Mouse (Mus musculus) forebrain, postnatal 0 days (tissue): ENCODE measurements at regions not wholly inside any gene's neighbourhood (a gene's known extent, or its start where the extent isn't known, plus 50 kb on each side); places are given as distances from the start of the nearest gene placed in this dataset.
A peak's percentile ranks its signal among the peaks of the same experiment; 100 is the strongest.

Source experiments
- ATAC-seq: fragments of 200-750 bp; cut with Nextera tagmentation; 2 replicates; pipeline ENCODE4 v1.8.0; 2017; ENCODE audit warnings: mild to moderate bottlenecking, moderate library complexity
- DNase-seq: peaks from one replicate; pipeline ENCODE4 v3.0.0-alpha.2; 2015
- H3K27ac ChIP-seq: fragments of 300-500 bp; sonication (generic); 2 replicates; pipeline ENCODE4 v1.5.1; 2014; ENCODE audit warnings: low read depth, mild to moderate bottlenecking, antibody characterized with exemption, low read length, moderate library complexity, mixed read lengths
- H3K27me3 ChIP-seq: fragments of 300-500 bp; sonication (generic); 2 replicates; pipeline ENCODE4 v1.6.1; 2014; ENCODE audit warnings: mild to moderate bottlenecking, low read length, mixed read lengths; ENCODE audit not compliant: insufficient read depth
- H3K36me3 ChIP-seq: fragments of 300-500 bp; sonication (generic); 2 replicates; pipeline ENCODE4 v1.6.1; 2014; ENCODE audit warnings: mild to moderate bottlenecking, moderate library complexity; ENCODE audit not compliant: insufficient read depth
- H3K4me1 ChIP-seq: fragments of 300-500 bp; sonication (generic); 2 replicates; pipeline ENCODE4 v1.6.1; 2014; ENCODE audit warnings: antibody characterized with exemption; ENCODE audit not compliant: insufficient read depth
- H3K4me2 ChIP-seq: fragments of 300-500 bp; sonication (generic); 2 replicates; pipeline ENCODE4 v1.6.1; 2014; ENCODE audit warnings: low read depth, mild to moderate bottlenecking, moderate library complexity
- H3K4me3 ChIP-seq: fragments of 300-500 bp; sonication (generic); 2 replicates; pipeline ENCODE4 v1.5.1; 2014; ENCODE audit warnings: low read depth, low read length, mixed read lengths
- H3K9ac ChIP-seq: fragments of 300-500 bp; sonication (generic); 2 replicates; pipeline ENCODE4 v1.6.1; 2014; ENCODE audit warnings: mild to moderate bottlenecking
- H3K9me3 ChIP-seq: fragments of 300-500 bp; sonication (generic); 2 replicates; pipeline ENCODE4 v1.6.1; 2016; ENCODE audit warnings: low read length
- CTCF ChIP-seq: sonication (generic); IDR thresholded peaks from 2 replicates; pipeline ENCODE4 v1.5.1; 2016; ENCODE audit warnings: antibody characterized with exemption, control low read depth, low read depth
- WGBS: fragments of 180-500 bp; shearing (Covaris S2); extraction: QIAGEN DNeasy Blood & Tissue Kit; methylation state at CpG from one replicate; pipeline ENCODE4 v1.1.7; 2014; 5-methylcytosine and 5-hydroxymethylcytosine counted together

DNA sequence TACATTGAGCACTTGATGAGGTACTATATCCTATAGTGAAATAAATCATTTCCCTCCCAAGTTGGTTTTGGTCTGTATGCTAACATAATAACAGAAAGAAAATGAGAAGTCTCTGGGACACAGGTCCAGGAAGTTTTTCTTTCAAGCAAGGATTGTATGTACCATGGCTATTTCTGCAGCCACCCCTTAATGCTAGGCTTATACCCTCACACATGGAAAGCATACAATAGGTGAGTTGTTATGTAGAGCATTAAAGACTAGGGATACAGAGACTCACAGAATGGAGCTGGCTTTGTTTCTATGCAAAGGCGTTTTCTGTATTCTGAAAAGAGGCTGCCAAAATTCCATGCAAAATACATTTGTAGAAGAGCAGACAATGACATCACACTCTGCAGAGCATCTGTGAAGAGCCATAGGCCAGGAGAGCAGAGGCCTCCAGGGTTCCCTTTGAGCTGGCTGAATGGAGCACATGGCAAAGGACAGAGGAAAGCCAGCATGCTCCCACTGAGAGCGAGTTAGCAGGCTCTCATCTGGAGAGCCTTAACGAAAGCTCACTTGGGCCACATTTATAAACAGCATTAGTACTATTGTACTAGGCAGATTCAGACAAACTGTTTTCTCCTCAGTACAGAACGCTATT is 262.0 kb upstream of the Sgcd start:
- no peaks in the 10 kb centered on the region for H3K4me1 ChIP-seq
- no peak for TF ChIP-seq CTCF
- H3K27me3 ChIP-seq, result no peaks in the 10 kb centered on the region
- H3K36me3 ChIP-seq, result no peaks in the 10 kb centered on the region
- H3K4me3 ChIP-seq, result no peak overlapping the region
- H3K27ac ChIP-seq, result no peak overlapping the region
- H3K4me2 ChIP-seq, result no peak overlapping the region
- no peaks in the 10 kb centered on the region for H3K9me3 ChIP-seq
- peak; percentile 67 for ATAC-seq
- H3K9ac ChIP-seq, result no peak overlapping the region
- WGBS, result 12% methylated on average over 4 of the region's 4 CpGs
- peak; percentile 18 for DNase-seq

DNA sequence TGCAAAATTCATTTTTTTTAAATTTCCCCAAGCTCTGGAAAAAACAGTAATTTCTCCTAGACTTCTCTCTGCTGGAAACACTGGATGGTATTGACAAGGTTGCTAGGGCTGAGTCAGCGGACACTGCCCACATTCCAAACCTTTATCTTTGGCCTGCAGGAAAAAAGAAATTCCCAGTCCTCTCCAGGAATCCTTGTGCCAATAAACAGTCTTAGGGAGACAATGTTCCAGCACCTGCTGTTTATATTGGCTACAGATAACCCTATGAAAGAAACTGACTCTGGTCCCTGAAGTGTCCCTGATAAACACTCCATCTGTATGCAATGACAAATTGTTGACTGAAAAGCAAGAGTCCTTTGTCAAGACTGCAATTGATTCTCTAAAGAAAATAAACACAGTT is 260.5 kb upstream of the Sgcd start:
- DNase-seq (no peak), ATAC-seq (no peak)
- no peaks in the 10 kb centered on the region for H3K9me3 ChIP-seq
- WGBS, result 90% methylated on average over 1 of the region's 1 CpGs
- no peak overlapping the region for H3K4me2 ChIP-seq
- TF ChIP-seq CTCF, result no peak
- H3K9ac ChIP-seq, result no peak overlapping the region
- H3K27me3 ChIP-seq, result no peaks in the 10 kb centered on the region
- H3K36me3 ChIP-seq, result no peaks in the 10 kb centered on the region
- H3K27ac ChIP-seq, result no peak overlapping the region
- no peak overlapping the region for H3K4me3 ChIP-seq
- no peaks in the 10 kb centered on the region for H3K4me1 ChIP-seq

DNA sequence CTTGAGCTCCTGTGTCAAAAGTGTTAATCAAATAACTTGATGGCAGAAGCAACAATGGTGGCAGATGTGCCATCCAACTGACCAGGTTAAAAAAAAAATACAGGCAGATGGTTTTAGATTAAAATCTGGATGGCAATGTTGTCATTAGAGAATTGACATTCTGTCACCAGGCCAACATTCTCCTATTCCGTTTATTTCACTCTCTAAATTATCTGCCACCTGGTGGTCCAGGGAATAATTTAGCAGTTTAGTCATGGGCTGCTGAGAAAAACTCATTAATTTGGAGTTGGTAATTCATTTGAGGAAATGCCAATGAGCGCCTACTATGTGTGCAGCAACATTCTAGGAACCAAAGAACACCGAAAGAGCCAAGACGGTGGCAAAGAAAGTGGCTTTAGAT is 232.4 kb upstream of the Sgcd start:
- Histone ChIP-seq H3K27ac (no peak overlapping the region), H3K36me3 (no peaks in the 10 kb centered on the region), H3K9me3 (no peaks in the 10 kb centered on the region), H3K9ac (no peak overlapping the region), H3K4me2 (no peak overlapping the region), H3K27me3 (no peaks in the 10 kb centered on the region), H3K4me1 (no peaks in the 10 kb centered on the region), H3K4me3 (no peak overlapping the region)
- TF ChIP-seq CTCF, result peak; percentile 22; the same call in 1 of the 2 replicates
- 36% methylated on average over 4 of the region's 4 CpGs for WGBS
- DNase-seq (peak; percentile 32), ATAC-seq (no peak)

DNA sequence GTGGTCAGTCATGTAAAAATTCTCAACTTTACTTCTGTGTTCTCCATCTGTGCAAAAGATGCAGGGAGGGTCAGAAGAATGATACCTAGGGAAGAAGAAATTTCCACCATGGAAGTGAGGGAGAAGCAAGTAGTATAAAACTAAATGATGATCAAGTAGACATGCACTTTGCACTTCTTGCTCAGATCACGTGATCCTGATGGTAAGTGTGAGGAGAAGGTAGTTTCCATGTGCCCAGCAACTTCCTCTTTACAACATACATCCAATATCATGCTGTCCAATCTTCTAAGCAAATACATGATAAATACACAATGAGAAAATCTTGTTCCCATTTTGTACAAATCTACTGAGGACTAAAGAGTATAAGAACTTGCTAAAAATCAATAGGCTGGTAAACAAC is 230.4 kb upstream of the Sgcd start:
- no peaks in the 10 kb centered on the region for H3K36me3 ChIP-seq

DNA sequence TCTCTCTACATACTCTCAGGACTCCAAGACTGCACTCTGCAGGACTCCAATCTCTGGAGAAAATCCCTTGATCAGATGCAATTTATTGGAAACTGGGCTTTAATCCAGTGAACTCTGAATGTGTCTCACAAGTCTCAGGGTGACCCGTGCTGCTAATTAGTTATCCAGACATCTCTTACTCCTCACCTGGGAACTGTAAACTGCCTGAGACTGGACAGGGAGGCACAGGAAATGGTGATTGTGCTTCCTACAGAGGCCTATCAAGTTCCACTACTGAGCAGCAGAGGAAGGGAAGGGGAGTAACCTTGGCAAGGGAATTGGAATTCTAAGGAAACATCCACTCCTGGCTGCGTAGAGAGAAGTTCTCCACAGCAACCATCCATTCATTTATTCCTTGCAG is 228.0 kb upstream of the Sgcd start:
- Histone ChIP-seq H3K4me2 (no peak overlapping the region), H3K9me3 (no peaks in the 10 kb centered on the region), H3K9ac (no peak overlapping the region), H3K36me3 (no peaks in the 10 kb centered on the region), H3K4me3 (no peak overlapping the region), H3K27ac (no peak overlapping the region), H3K27me3 (no peaks in the 10 kb centered on the region), H3K4me1 (no peaks in the 10 kb centered on the region)
- ATAC-seq (no peak), DNase-seq (no peak)
- no peak for TF ChIP-seq CTCF
- WGBS, result 61% methylated on average over 2 of the region's 2 CpGs

More for the DNA sequence above, 230.4 kb upstream of the Sgcd start:
- no peak overlapping the region for H3K27ac ChIP-seq
- WGBS, result 72% methylated on average over 1 of the region's 1 CpGs
- H3K27me3 ChIP-seq, result no peaks in the 10 kb centered on the region
- no peaks in the 10 kb centered on the region for H3K9me3 ChIP-seq
- H3K9ac ChIP-seq, result no peak overlapping the region
- DNase-seq (no peak), ATAC-seq (no peak)
- H3K4me3 ChIP-seq, result no peak overlapping the region
- H3K4me1 ChIP-seq, result no peaks in the 10 kb centered on the region
- no peak overlapping the region for H3K4me2 ChIP-seq
- no peak for TF ChIP-seq CTCF

DNA sequence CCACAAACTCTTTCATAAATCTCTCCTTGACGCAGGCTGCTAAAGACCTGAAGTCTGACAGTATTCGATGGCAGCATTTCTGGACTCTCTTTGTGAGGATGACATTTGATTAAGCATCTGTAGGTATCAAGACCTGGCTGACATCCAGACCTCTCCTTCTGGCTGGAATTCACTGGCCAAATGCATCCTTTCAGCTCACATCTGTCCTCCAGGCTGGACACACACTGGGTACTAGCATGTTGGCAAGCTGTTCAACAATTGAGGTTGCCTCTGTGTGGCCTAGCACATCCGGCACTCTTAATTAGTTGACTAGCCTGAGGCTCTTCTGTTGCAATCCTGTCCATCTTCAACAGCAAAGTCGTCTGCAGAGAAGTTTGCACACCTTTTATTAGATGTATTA is 197.8 kb upstream of the Sgcd start:
- WGBS, result 42% methylated on average over 4 of the region's 4 CpGs
- no peaks in the 10 kb centered on the region for H3K36me3 ChIP-seq
- no peak overlapping the region; the same call in 1 of the 2 replicates for H3K27ac ChIP-seq
- H3K27me3 ChIP-seq, result no peaks in the 10 kb centered on the region
- H3K4me3 ChIP-seq, result no peak overlapping the region
- no peak overlapping the region for H3K9ac ChIP-seq
- no peaks in the 10 kb centered on the region for H3K9me3 ChIP-seq
- H3K4me1 ChIP-seq, result no peaks in the 10 kb centered on the region
- ATAC-seq (no peak), DNase-seq (peak; percentile 12)
- no peak overlapping the region for H3K4me2 ChIP-seq
- no peak for TF ChIP-seq CTCF

DNA sequence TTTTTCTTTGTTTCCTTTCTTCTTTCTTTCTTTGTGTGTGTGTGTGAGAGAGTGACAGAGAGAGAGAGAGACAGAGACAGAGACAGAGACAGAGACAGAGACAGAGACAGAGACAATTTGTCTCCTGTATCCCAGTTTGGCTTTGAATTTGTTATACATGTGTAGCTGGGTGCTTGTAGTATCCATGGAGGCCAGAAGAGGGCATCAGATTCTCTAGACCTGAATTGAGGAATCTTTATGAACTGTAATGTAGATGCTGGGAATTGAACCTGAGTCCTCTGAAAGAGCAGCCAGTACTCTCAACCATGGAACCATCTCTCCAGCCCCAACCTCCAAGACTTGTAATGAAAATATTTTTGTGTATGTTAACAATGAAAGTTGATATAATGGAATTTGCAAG is 190.2 kb upstream of the Sgcd start:
- no peak overlapping the region for H3K9ac ChIP-seq
- H3K4me2 ChIP-seq, result no peak overlapping the region
- H3K4me1 ChIP-seq, result no peaks in the 10 kb centered on the region
- ATAC-seq, result no peak
- no peaks in the 10 kb centered on the region for H3K27me3 ChIP-seq
- no peaks in the 10 kb centered on the region for H3K36me3 ChIP-seq
- peak; percentile 24; the same call in 1 of the 2 replicates for TF ChIP-seq CTCF
- H3K9me3 ChIP-seq, result no peaks in the 10 kb centered on the region
- no peak for DNase-seq
- H3K4me3 ChIP-seq, result no peak overlapping the region
- H3K27ac ChIP-seq, result no peak overlapping the region
